Mouse (Mus musculus) heart, adult 11 months (tissue): Measurements from ENCODE around the gene Gpr37.

Experiments
- DNase-seq: peaks from one replicate; pipeline ENCODE4 v3.0.0; 2022

Gene Gpr37

DNA sequence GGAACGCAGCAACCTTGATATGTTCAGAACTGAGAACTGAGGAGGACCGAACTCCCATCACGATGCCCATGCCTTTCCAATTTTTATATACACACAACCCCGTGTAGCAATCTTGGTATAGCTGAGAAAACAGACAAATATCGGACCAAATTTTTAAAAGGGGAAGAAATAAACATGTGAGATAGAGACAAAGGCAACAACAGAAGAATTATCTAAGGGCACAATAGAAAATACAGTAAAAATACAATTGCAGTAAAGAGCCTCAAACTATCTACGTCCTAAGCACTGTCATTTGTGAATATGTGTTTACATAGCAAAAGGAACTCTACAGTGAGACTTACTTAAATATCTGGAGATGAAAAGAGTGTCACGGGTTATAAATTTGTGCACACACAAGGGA, at the start of gene Gpr37:
Gpr37 (minus strand) TSS at position 101 of the 400 bp plus-strand sequence.
- no peak for DNase-seq

DNA sequence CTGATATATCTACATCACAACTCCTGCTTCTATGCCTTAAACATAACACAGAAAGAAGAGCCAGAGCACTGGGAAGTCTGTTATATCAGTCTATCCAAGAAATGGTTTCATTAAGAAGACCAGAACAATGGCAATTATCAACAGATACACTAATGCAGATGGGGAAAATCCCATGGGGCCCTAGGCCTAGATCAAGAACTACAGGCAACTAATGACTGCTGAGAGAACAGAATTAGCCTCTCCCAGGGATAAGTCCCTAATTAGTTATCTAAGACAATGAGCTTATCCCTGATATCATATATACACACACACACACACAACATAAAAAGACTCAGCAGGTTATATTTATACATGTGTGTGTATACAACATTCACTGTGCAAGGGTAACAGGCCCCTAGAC, 46.0 kb upstream of the Gpr37 start:
- DNase-seq, result no peak

DNA sequence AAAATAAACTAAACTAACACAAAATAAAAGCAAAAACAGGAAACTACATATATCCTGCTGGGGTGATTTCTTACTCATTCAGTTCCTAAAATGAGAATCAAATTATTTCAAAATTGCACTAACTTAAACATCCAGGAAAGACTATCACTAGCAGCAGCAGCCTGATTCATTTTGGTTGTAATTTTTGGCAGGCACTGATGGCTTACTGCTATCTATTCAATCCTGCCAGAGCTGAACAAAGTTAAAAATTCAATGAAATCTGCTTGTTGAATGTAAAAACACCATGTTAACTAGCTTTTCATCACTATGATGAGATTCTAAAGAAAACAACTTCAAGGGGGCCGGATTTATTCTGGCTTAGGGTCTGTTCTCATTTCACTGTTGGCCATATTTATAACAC, 36.0 kb upstream of the Gpr37 start:
- no peak for DNase-seq

DNA sequence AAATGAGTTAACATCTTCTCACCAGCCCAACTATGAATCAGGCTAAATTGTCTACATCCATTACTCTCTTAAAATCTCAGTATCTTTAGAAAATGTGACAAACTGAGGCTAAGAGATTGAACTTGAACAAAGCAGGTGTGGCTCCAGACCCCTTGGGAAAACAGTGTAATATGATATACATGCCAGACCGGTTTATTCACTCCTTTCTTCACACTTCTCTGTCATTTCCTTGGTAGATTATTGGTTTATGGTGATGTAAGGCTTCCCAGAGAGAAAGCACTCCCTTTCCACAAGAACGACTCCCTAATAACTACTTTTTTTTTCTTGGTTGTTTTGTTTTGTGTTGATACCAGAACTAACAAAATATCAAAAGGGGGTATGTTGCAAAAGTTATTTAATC, 20.1 kb upstream of the Gpr37 start:
- no peak for DNase-seq

DNA sequence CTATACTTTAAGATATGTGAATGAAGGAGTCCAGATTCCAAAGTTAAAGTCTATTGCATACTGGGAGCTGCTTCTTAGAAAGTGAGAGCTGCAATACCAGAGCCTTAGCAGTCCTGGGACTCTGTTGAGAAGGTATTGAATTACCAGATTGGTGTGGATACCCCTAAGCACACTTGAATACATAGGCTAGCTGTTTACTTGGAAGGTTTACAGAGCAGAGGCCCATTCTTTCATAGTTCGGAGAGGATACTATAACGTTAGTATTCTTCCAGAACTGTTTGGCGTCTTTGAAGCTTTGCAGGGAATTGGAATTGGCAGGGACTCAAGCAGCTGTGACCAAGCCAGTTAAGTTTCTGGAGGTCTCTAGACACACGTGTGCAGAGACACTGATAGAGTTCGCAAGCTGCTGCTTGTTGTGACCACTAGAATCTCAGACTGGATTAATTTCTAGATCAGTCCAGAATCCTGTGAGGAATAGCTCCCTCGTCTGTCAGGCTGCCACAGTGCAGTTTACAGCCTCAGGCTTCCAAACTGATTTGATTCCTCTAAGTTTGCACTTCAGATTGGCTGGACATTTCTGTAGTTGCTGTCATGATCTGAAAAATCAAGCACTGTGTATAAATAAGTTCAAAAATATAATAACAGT, 18.8 kb upstream of the Gpr37 start:
- no peak for DNase-seq

DNA sequence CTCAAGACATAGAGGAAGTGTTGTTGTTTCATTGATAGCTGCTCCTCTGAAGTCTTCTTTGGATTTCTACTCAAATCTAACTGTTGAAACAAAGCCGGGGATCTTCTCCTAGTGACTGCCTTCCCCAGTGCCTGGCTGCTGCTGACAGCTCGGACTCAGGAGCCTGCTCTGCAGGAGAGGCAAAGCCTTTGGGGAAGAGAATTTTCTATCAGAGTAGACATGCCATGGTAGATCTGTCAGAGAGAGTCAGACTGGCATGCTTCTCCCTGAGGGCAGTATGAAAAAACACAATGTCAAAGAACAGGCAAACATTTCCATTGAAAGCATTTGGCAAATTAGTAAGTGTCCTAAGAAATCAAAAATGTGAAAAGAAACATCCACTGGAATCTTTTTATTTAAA, 9.4 kb upstream of the Gpr37 start:
- DNase-seq, result no peak

DNA sequence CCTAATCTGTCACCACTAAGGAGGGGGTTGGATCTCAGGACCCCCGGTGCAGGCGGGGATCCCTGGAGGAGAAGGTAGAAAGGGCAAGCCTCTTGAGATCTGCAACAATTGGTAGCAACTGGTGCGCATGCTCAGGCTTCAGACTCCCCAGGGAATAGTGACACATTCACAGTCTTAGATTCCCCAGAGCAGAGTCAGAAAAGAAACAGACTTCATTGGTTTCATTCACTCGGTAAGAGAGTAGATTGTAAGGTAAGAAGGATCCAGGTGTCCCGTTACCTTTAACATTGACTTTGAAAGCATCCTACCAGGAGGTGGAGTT, 284 bp downstream of the Gpr37 start:
- no peak for DNase-seq

DNA sequence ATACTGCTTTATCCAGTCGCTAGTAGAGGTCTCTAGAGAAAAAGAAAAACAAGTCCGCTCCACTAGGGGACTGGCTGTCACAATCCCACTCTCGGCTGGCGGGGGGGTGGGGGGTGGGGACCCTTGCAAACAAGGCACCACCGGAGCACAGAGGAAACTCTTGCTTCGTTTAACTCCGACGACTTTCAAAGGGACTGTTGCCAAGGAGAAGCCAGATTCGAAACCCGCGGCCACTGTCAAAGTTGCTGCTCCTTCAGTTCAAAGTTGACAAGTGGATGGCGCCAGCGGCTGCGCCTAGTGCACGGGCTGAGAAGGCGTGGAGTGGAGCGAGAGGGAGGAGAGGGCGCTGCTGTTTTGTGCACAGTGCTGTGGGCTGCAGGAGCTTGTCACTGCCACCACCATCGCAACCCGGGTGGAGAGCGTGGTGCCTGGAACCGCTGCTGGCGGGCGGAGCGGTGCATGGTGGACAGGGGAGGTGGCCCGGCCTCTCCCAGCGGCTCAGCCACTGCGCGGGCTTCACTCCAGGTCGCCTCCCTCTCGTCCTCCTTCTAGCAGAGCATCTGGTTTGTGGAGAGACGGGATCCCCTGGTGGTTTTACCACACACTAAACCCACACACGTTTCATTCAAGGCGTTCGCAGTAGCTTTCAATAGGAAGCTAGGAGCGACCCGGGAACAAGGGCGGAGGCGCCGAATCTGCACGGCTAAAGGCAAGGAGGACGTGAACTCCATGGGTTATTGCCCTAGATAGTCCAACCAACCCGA, 827 bp downstream of the Gpr37 start:
- DNase-seq, result peak; percentile 79

DNA sequence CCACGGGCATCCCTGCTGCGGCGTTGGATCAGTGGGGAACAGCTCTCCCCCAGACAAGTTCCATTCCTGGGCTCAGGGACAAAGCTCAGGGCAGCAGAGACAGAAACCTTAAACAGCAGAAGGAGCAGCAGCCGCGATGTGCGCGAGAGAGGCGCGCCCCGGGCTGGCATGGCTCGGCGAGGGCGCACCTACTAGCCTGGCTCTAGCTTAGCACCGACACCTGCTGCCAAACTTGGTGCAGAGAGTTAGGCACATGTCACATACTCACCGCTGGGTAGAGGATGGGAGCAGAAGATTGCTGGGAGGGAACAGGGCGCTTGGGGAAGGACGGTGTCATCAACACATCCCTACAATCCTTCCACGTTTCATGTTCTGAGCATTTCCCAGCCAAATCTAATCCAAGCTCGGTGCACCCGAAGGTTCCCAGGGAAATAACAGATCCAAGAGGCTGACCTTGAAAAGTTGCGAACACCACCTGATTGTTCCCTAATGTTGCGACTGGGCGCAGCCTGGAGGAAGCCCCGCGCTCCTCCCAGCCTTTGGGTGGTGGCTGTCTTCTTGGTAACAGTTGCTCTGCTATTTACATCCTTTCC, 1.5 kb downstream of the Gpr37 start:
- DNase-seq, result peak; percentile 77

DNA sequence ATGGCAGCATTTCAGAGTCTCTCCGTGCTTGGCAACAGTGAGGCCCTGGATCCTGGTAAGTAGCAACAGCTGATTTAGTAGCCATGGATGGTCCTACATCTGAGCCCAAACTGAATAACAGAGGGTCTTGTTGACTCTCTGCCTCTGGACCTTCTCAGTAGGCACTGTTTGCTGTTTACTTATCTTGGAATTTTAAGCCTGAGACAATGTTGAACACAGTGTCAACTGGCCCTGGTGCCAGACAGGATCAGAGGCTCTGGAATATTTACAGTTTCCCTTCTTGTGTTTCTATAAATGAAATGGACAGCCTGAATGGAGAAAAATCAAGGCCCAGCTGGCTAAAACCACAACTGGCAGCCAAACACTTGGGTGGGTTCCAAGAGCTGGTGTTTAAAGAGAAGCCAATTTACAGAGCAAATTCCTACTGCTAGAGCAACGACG, 3.7 kb downstream of the Gpr37 start:
- peak; percentile 46 for DNase-seq

DNA sequence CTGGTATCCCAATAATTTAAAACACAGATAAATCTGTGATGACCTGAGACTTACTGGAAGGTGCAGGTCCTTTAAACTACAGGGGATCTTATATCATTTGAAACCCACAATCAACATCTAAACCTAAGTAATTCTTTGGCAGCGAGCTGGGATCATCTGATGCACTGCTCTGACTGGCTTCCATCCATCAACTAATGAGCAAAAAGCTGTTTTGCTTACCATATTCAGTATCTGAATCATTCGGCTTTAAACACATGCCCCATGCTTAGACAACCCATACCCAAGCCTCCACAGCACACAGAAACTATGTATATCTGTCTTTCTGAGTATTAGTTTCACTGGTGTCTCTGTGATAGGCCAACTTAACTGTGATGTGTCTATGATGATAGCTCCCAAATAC, 6.1 kb downstream of the Gpr37 start:
- DNase-seq, result no peak

DNA sequence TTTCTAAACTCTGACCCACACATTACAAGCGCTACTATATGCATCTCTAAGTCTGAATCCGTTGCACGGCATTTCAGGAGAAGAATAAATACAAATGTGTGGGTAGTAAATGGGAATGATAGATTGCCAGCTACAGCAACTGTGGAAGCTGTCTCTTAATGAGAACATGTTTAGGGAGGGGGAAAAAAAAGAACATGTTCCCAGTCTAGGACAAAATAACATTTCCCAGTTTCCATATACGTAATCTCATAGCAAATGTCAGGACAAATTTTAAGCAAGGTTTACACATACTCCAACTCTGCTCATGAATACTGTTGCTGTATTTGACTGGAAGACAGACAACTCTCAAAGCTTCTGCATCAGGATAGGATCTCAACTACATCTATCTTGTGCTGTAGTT, 15.4 kb downstream of the Gpr37 start:
- no peak for DNase-seq

DNA sequence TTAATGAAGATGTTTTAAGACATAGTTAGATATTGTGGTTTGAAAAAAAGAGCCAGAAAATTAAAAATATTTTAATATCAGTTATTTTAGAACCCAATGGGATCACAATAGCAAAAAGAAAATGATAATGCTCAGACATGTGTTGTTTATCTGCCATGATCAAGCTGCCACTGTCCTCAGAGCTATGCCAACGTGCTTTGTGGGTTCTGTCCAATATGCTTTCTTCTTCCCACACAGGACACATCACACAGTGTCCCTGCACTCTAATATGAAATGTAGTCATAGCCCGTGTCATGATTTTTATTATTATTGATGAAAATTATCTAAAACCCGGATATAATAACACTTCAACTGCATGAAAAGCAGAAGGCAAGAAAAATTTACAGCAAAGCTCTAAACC, 16.7 kb downstream of the Gpr37 start:
- DNase-seq, result no peak

DNA sequence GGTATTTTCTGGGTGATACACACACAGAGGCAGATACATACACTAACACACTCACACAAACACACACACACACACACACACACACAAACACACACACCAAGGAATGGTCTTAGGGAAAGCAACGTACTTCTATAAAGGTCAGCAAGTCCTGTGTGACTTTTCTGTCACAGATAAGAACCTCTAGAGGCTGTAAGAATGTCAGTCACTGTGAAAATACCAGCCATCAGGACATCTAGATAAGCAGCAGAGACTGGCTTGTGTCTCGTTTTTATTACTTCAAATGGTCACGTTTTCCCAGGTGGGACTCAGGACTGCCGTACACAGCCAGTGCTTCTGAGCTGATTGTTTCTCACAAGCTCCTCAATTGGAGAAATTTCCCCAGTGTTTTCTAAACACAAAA, 20.4 kb downstream of the Gpr37 start:
- DNase-seq, result no peak

DNA sequence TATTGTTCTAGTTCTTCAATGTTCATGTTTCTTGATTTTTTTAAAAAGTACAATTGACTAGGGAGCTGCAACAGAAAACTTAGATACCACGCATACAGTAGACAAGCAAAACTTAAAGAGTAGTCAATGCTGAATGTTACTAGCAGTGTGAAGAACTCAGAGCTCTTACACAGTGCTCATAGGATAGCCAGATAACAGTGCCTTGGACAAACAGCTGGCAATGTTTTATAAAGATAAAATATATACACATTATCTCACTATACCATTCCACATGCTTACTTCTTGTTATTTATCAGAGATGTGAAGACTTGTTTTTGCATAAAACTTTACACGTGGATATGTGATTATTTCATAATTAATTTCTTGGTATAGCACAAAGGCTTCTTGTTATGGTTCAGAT, 26.6 kb downstream of the Gpr37 start:
- DNase-seq, result no peak

DNA sequence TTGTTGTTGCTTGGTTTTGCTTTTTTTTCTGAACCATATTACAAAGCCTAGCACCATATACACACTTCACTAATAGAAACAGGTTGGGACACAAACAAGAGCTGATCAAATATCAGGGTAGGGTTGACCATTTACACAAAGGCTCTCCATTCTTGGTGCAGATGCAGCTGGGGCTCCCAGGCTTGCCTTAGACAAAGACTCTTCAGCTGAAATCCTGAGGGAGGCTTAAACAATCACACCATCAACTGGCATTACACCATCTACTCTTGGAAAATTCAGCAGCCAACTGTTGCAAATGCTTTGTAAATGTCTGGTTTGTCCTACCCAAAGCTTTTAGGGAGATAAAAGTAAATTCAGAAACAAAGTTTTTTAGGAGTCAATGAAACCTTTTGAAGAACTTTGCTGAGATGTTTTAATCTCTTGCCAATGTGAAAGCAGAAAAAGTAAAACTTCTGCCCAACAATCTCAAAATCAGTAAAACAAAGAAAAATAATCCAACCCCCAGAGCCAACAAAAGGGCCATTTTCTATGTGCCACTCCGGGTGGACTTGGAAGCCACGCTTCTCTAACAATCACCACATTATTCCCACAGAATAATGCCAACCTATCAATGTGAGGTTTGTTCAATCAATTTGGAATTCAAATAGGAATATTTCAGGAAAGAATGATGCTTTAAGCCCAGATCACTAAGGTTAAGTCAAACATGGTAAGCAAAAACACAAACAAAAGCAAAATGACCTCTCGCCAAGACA, 30.4 kb downstream of the Gpr37 start:
- DNase-seq, result no peak
